Mouse (Mus musculus): ENCODE measurements around the gene Erc2.

GRCm38 (mm10) chr14:28501216-28501878 is 879.1 kb downstream of the Erc2 start:
- TF ChIP-seq JUN (IDR thresholded peaks at IDR 0.05; ENCODE audit: insufficient read depth, low read depth, low read length) = no peak
- TF ChIP-seq POLR2A (IDR thresholded peaks at IDR 0.05; ENCODE audit: low read depth, low read length) = no peak
- no peak for TF ChIP-seq MAX (IDR thresholded peaks at IDR 0.05; ENCODE audit: low read length)
- TF ChIP-seq E2F4 (IDR thresholded peaks at IDR 0.05; ENCODE audit: insufficient replicate concordance, low read depth, low read length) = no peak
- no peak for TF ChIP-seq ZKSCAN1 (IDR thresholded peaks at IDR 0.05; ENCODE audit: borderline replicate concordance, low read depth, low read length)
- TF ChIP-seq SIN3A (IDR thresholded peaks at IDR 0.05; ENCODE audit: low read length) = no peak
- TF ChIP-seq TCF12 (IDR thresholded peaks at IDR 0.05; ENCODE audit: low read depth, low read length) = no peak

Data from CH12.LX (cell line).